Mouse (Mus musculus): ENCODE results near the gene Vamp2.

DNA sequence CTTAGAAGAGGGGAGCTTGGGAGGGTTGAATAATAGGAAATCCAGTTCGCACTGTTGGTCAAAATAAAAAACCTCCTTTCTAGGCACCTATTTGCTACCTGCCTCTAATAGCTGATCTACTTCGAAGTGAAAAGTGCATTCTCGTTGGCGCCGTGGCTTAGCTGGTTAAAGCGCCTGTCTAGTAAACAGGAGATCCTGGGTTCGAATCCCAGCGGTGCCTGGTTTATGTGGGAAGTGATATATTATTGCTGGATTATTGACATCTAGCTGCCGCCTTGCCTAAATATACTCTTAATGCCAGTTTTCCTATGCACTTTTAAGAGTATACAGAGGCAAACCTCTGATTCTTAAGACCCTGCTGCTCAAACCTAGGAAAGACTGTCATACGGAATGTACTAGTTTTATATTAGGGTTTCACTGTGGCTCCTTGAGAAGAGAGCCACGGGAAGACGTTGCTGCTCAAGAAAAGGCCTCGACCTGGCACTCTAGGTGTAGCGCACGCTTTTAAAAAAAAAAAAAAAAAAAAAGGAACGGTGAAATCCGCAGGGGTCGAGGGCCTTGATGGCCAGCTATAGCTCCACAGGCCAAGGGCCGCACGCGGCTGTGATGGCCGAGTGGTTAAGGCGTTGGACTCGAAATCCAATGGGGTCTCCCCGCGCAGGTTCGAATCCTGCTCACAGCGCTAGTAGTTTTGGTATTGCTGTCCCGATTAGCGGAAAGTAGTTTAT lies 22.2 kb downstream of the Vamp2 start:
- no peak for TF ChIP-seq CTCF (IDR thresholded peaks at IDR 0.05; ENCODE audit: low read depth)
- TF ChIP-seq EP300 (optimal IDR thresholded peaks at IDR 0.05) = peak; percentile 84

Measured in stomach, postnatal 0 days (tissue).